Comparison of ENCODE assay signal across 14 mouse cellular contexts in genomic region chr3:84686799-84687487, GRCm38 (mm10). TPM values are rescaled to one million over a fixed set of nuclear protein-coding genes. Genes with fewer than 3 reads are reported as not detected.
DNase-seq lines count a peak whose midpoint lies in the region; ATAC-seq and TF ChIP-seq lines count a peak whose summit lies in the region.
"Had no signal": no experiment of that assay in that cellular context is flagged by ENCODE, and none has a peak within 500 bp of the region (broad histone marks: within the 10 kb centered on the region; RNA-seq: fewer than 3 reads in every experiment).

No protein-coding gene starts in this region.

- no peaks in the 10 kb centered on the region for H3K36me3 ChIP-seq in intestine, postnatal 0 days (ENCODE audit: control insufficient read depth, insufficient read depth)
- no peaks in the 10 kb centered on the region for H3K36me3 ChIP-seq in intestine, embryonic 16.5 days (ENCODE audit: control insufficient read depth, insufficient read depth, low read length)
- H3K36me3 ChIP-seq in embryonic facial prominence, embryonic 14.5 days (ENCODE audit: control insufficient read depth, insufficient read depth, low read length): no peaks in the 10 kb centered on the region
- H3K36me3 ChIP-seq in neural tube, embryonic 15.5 days: no peaks in the 10 kb centered on the region

- no peaks in the 10 kb centered on the region for H3K4me1 ChIP-seq in intestine, postnatal 0 days (replicated peaks; ENCODE audit: control insufficient read depth, insufficient read depth, low read length)
- H3K4me1 ChIP-seq in intestine, embryonic 16.5 days (ENCODE audit: control insufficient read depth, insufficient read depth, low read length): no peaks in the 10 kb centered on the region
- H3K4me1 ChIP-seq in embryonic facial prominence, embryonic 14.5 days (ENCODE audit: control insufficient read depth, insufficient read depth, low read length): no peaks in the 10 kb centered on the region
- H3K4me1 ChIP-seq in neural tube, embryonic 15.5 days: peaks cover 4% of the 10 kb centered on the region; the same call in 1 of the 2 replicates

- H3K9ac ChIP-seq in intestine, postnatal 0 days (ENCODE audit: low read depth, low read length): no peak overlapping the region
- H3K9ac ChIP-seq in intestine, embryonic 16.5 days (ENCODE audit: low read depth, low read length): no peak overlapping the region
- H3K9ac ChIP-seq in embryonic facial prominence, embryonic 14.5 days (ENCODE audit: low read depth, low read length): no peak overlapping the region
- no peak overlapping the region for H3K9ac ChIP-seq in neural tube, embryonic 15.5 days (replicated peaks)

- no peak overlapping the region for H3K4me2 ChIP-seq in intestine, postnatal 0 days (replicated peaks; ENCODE audit: low read depth)
- no peak overlapping the region for H3K4me2 ChIP-seq in intestine, embryonic 16.5 days (ENCODE audit: low read depth, low read length)
- H3K4me2 ChIP-seq in embryonic facial prominence, embryonic 14.5 days (ENCODE audit: low read depth, low read length): no peak overlapping the region
- no peak overlapping the region for H3K4me2 ChIP-seq in neural tube, embryonic 15.5 days
- H3K4me2 ChIP-seq: heart, embryonic 11.5 days had no signal

- H3K27ac ChIP-seq in intestine, postnatal 0 days (ENCODE audit: low read depth, low read length): no peak overlapping the region
- H3K27ac ChIP-seq in intestine, embryonic 16.5 days (ENCODE audit: low read length): no peak overlapping the region
- H3K27ac ChIP-seq in embryonic facial prominence, embryonic 14.5 days (replicated peaks; ENCODE audit: low read depth, low read length): no peak overlapping the region
- no peak overlapping the region for H3K27ac ChIP-seq in neural tube, embryonic 15.5 days (replicated peaks)

- TF ChIP-seq CTCF in intestine, postnatal 0 days (IDR thresholded peaks at IDR 0.05; ENCODE audit: low read depth): no peak

- H3K4me3 ChIP-seq in intestine, postnatal 0 days (ENCODE audit: low read depth, low read length): no peak overlapping the region
- H3K4me3 ChIP-seq in intestine, embryonic 16.5 days (ENCODE audit: low read length): no peak overlapping the region
- H3K4me3 ChIP-seq in embryonic facial prominence, embryonic 14.5 days (ENCODE audit: low read depth, low read length): no peak overlapping the region
- no peak overlapping the region for H3K4me3 ChIP-seq in neural tube, embryonic 15.5 days (replicated peaks)
- H3K4me3 ChIP-seq: myocyte had no signal

- H3K27me3 ChIP-seq in intestine, postnatal 0 days (replicated peaks; ENCODE audit: control insufficient read depth, insufficient read depth, low read length): no peaks in the 10 kb centered on the region
- no peaks in the 10 kb centered on the region for H3K27me3 ChIP-seq in intestine, embryonic 16.5 days (replicated peaks; ENCODE audit: control insufficient read depth, insufficient read depth, low read length)
- H3K27me3 ChIP-seq in embryonic facial prominence, embryonic 14.5 days (replicated peaks; ENCODE audit: control insufficient read depth, insufficient read depth, low read length): no peaks in the 10 kb centered on the region
- no peaks in the 10 kb centered on the region for H3K27me3 ChIP-seq in neural tube, embryonic 15.5 days (replicated peaks)

- 50% methylated on average over 7 of the region's 7 CpGs for WGBS in intestine, postnatal 0 days
- 60% methylated on average over 7 of the region's 7 CpGs for WGBS in intestine, embryonic 16.5 days
- WGBS in embryonic facial prominence, embryonic 14.5 days: 62% methylated on average over 7 of the region's 7 CpGs
- WGBS in neural tube, embryonic 15.5 days: 62% methylated on average over 7 of the region's 7 CpGs

- peak; percentile 19; the same call in 1 of the 2 replicates for ATAC-seq in intestine, postnatal 0 days
- ATAC-seq in intestine, embryonic 16.5 days: no peak
- ATAC-seq in embryonic facial prominence, embryonic 14.5 days (ENCODE audit: low read depth): peak; percentile 15; the same call in 1 of the 2 replicates
- no peak for ATAC-seq in neural tube, embryonic 15.5 days (ENCODE audit: low FRiP score)

- peak; percentile 30 for DNase-seq in 416B (ENCODE audit: low read depth)
- DNase-seq in CD4-positive helper T cell, adult 2 months (ENCODE audit: low read depth, low spot score): peak; percentile 31
- DNase-seq in embryonic facial prominence, embryonic 14.5 days (ENCODE audit: low spot score): no peak
- DNase-seq in adrenal gland, postnatal 4 days (ENCODE audit: low spot score in 2 of 2): no peak
- DNase-seq: adrenal gland, adult 2 months; cerebellum, adult 9-11 months; gastrocnemius, postnatal 14 days; kidney, adult 18-20 months; thymus, postnatal 36 days had no signal

- H3K9me3 ChIP-seq in intestine, postnatal 0 days (ENCODE audit: control insufficient read depth): no peaks in the 10 kb centered on the region
- H3K9me3 ChIP-seq in intestine, embryonic 16.5 days (ENCODE audit: control insufficient read depth, low read length): no peaks in the 10 kb centered on the region
- H3K9me3 ChIP-seq in embryonic facial prominence, embryonic 14.5 days (ENCODE audit: control insufficient read depth, low read length): no peaks in the 10 kb centered on the region
- no peaks in the 10 kb centered on the region for H3K9me3 ChIP-seq in neural tube, embryonic 15.5 days (replicated peaks)

RNA-seq across cellular contexts. Expression of gene Tmem154, which starts 21.0 kb away (rescaled TPM):
- 0.76 and 0.93 TPM in 2 replicates for polyA plus RNA-seq in intestine, postnatal 0 days (2015; fragmentation: Nextera tagmentation; extraction: Ambion mirVana)
- 1.2 and 1.3 TPM in 2 replicates for polyA plus RNA-seq in intestine, embryonic 16.5 days (2015; fragmentation: Nextera tagmentation; extraction: Ambion mirVana)
- 4.6 TPM in 2 replicates for polyA plus RNA-seq in embryonic facial prominence, embryonic 14.5 days (2014; fragmentation: Nextera tagmentation; extraction: Ambion mirVana)
- 0.97 and 2.5 TPM in 2 replicates for polyA plus RNA-seq in neural tube, embryonic 15.5 days (2015; fragmentation: Nextera tagmentation; extraction: Ambion mirVana)
- total RNA-seq in adrenal gland, postnatal 4 days (2021): 1 to 10 TPM; 4.1 to 5.0 TPM

Comparison
In these comparisons a context has a peak if more than half of its experiments do, and no peak if none do; other contexts are left out.
1. ATAC-seq: peak in intestine, postnatal 0 days (single experiment) and embryonic facial prominence, embryonic 14.5 days (single experiment); none in intestine, embryonic 16.5 days (single experiment) and neural tube, embryonic 15.5 days (single experiment).
2. DNase-seq: peak in 416B (single experiment) and CD4-positive helper T cell, adult 2 months (single experiment); none in embryonic facial prominence, embryonic 14.5 days (single experiment) and adrenal gland, postnatal 4 days (0 of 2).